Mouse (Mus musculus): ENCODE results near the gene Eef1a2. TPM values are rescaled to one million over a fixed set of nuclear protein-coding genes. Genes with fewer than 3 reads are reported as not detected.

Eef1a2 gene
- polyA plus RNA-seq, 1 experiment from 2014 or later: 0.16 TPM

DNA sequence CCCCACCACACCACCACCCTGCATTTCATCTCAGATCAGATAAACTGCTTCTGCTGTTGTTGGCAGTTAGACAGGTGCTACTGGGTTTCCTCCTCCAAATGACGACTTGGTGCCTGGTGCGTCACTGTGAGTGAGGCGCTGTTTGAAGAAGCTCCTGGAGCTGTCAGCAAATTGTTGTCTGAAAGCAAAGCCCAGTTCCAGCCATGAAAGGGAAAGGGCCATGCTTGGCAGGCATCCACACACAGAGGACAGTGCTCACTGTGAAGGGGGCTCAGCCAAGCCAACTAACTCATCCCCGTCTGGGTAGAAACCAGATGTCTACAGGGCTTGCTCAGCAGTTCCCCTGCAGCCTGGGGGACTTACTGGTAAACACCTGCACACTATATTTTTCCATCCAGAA lies 27.9 kb downstream of the Eef1a2 start:
- H3K4me2 ChIP-seq (ENCODE audit: low read depth, low read length): no peak overlapping the region
- 51% methylated on average over 4 of the region's 4 CpGs for WGBS
- no peak for ATAC-seq (ENCODE audit: low read depth)
- no peaks in the 10 kb centered on the region for H3K36me3 ChIP-seq (ENCODE audit: control insufficient read depth, insufficient read depth, low read length)
- H3K4me3 ChIP-seq (ENCODE audit: low read length): no peak overlapping the region
- H3K9ac ChIP-seq (ENCODE audit: low read length): no peak overlapping the region
- H3K9me3 ChIP-seq (ENCODE audit: control insufficient read depth, low read length): no peaks in the 10 kb centered on the region
- H3K27me3 ChIP-seq (ENCODE audit: control insufficient read depth, insufficient read depth, low read depth, low read length): peaks cover 10% of the 10 kb centered on the region
- no peak overlapping the region for H3K27ac ChIP-seq (ENCODE audit: low read length)
- H3K4me1 ChIP-seq (replicated peaks; ENCODE audit: control insufficient read depth, insufficient read depth, low read length): no peaks in the 10 kb centered on the region

DNA sequence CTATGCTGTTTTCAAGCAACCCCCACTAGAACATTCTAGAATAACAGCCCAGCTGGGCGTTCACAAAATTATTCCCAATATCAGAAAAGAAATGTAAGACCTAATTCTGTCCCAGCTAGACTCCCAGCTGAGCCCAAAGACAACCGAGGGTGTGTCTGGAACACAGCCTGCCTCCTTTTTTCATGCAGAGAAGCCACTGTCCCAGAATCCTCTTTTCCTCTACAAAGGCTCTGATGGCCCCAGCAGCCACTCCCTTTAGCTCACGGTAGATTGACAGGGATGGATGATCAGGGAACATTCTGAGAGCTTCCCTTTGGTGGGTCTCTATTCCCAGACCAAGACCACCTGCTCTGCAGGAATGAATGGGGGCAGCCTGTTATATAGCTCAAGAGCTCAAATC lies 29.0 kb downstream of the Eef1a2 start:
- no peak for ATAC-seq (ENCODE audit: low read depth)
- WGBS: 39% methylated on average over 3 of the region's 3 CpGs
- no peak overlapping the region for H3K4me2 ChIP-seq (ENCODE audit: low read depth, low read length)
- no peaks in the 10 kb centered on the region for H3K36me3 ChIP-seq (ENCODE audit: control insufficient read depth, insufficient read depth, low read length)
- H3K27ac ChIP-seq (ENCODE audit: low read length): no peak overlapping the region
- H3K27me3 ChIP-seq (ENCODE audit: control insufficient read depth, insufficient read depth, low read depth, low read length): peaks cover under 1% of the 10 kb centered on the region; the same call in 1 of the 2 replicates
- H3K4me1 ChIP-seq (replicated peaks; ENCODE audit: control insufficient read depth, insufficient read depth, low read length): no peaks in the 10 kb centered on the region
- H3K9me3 ChIP-seq (ENCODE audit: control insufficient read depth, low read length): no peaks in the 10 kb centered on the region
- H3K4me3 ChIP-seq (ENCODE audit: low read length): no peak overlapping the region
- no peak overlapping the region for H3K9ac ChIP-seq (ENCODE audit: low read length)

DNA sequence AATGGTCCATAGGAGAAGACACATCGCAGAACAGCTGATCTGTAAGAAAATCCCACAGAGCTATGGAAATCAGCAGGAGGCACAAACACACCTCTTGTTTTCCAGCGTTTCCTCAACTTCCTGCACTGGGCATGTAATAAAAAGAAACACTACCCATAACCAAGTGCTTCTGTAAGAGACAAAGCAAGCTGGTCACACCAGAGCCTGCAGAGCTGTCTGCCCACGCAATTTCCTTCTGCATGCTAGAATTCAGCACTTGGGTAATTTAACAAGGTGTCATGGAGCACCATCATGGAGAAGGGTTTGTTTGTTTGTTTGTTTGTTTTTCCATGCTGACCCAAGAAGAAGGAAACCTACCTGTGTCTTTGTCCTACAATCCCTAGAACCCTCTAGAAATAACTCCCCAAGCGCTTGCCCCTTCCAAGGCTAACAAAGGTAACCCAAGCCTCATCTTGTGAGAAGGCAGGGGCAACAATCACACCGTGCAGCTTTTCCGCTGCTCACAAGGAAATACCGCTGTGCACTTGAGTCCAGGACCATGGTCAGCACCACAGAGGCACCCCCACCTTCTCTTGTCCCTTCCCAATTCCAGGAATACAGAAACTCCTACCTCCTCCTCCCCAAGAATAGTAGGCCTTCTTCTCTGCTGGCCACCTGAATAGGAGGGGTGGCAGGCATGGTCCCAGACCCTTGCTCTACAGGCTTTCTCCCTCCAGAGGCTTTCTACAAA lies 30.9 kb downstream of the Eef1a2 start:
- 36% methylated on average over 7 of the region's 7 CpGs for WGBS
- H3K27me3 ChIP-seq (ENCODE audit: control insufficient read depth, insufficient read depth, low read depth, low read length): no peaks in the 10 kb centered on the region
- no peaks in the 10 kb centered on the region for H3K4me1 ChIP-seq (replicated peaks; ENCODE audit: control insufficient read depth, insufficient read depth, low read length)
- H3K9ac ChIP-seq (ENCODE audit: low read length): no peak overlapping the region
- no peaks in the 10 kb centered on the region for H3K36me3 ChIP-seq (ENCODE audit: control insufficient read depth, insufficient read depth, low read length)
- no peak overlapping the region for H3K27ac ChIP-seq (ENCODE audit: low read length)
- no peak for ATAC-seq (ENCODE audit: low read depth)
- H3K4me3 ChIP-seq (ENCODE audit: low read length): no peak overlapping the region
- no peak overlapping the region for H3K4me2 ChIP-seq (ENCODE audit: low read depth, low read length)
- H3K9me3 ChIP-seq (ENCODE audit: control insufficient read depth, low read length): no peaks in the 10 kb centered on the region

DNA sequence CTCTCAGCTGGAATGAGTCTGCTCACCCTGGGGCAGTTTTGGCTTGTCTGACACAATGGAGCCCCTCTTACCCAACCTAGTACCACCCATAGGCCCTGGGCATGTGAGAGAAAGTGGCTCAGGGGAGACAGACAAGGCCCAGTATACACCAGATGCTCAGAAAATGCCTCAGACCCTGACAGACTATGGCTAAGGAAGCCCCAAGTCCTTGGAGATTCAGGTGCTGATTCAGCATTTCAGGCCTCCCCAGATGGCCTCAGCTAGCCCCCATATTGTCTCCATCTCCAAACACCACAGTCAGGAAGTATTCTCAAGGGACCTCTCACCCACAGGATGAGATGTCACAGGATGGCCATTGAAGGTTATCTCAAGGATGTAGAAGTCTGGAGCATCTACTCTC lies 34.2 kb downstream of the Eef1a2 start:
- no peak for ATAC-seq (ENCODE audit: low read depth)

DNA sequence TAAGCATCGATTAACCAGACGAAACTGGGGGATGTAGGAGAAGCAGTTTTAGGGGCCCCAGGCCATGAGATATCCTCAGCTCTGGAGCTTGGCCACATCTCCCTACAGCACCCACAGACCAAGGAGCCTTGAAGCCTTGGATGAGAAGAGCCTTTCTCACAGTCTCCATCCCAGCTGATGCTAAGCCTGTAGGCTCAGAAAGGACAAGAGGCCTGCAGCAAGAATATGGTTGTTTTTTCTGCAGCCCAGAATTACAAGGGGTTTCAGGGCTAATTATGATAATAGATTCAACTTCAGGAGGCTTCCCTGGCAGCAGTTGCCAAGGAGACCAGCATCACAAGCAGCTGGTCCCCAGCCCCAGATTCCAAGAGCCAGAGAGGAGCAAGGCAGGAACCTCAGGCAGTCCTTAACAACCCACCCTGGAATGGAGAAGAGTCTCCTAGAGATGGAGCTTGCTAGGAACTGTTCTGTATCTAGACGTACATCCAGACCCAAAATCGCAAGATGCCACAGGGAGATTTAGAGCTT lies 35.8 kb downstream of the Eef1a2 start:
- H3K4me3 ChIP-seq (ENCODE audit: low read length): no peak overlapping the region
- 75% methylated on average over 4 of the region's 4 CpGs for WGBS
- no peaks in the 10 kb centered on the region for H3K9me3 ChIP-seq (ENCODE audit: control insufficient read depth, low read length)
- no peak overlapping the region for H3K9ac ChIP-seq (ENCODE audit: low read length)
- no peak overlapping the region for H3K27ac ChIP-seq (ENCODE audit: low read length)
- H3K4me1 ChIP-seq (replicated peaks; ENCODE audit: control insufficient read depth, insufficient read depth, low read length): no peaks in the 10 kb centered on the region
- no peak overlapping the region for H3K4me2 ChIP-seq (ENCODE audit: low read depth, low read length)
- ATAC-seq (ENCODE audit: low read depth): no peak
- no peaks in the 10 kb centered on the region for H3K36me3 ChIP-seq (ENCODE audit: control insufficient read depth, insufficient read depth, low read length)
- no peaks in the 10 kb centered on the region for H3K27me3 ChIP-seq (ENCODE audit: control insufficient read depth, insufficient read depth, low read depth, low read length)

More for the DNA sequence above, 34.2 kb downstream of the Eef1a2 start:
- H3K4me3 ChIP-seq (ENCODE audit: low read length): no peak overlapping the region
- no peaks in the 10 kb centered on the region for H3K36me3 ChIP-seq (ENCODE audit: control insufficient read depth, insufficient read depth, low read length)
- H3K4me1 ChIP-seq (replicated peaks; ENCODE audit: control insufficient read depth, insufficient read depth, low read length): no peaks in the 10 kb centered on the region
- H3K9me3 ChIP-seq (ENCODE audit: control insufficient read depth, low read length): no peaks in the 10 kb centered on the region
- no peak overlapping the region for H3K27ac ChIP-seq (ENCODE audit: low read length)
- no peak overlapping the region for H3K9ac ChIP-seq (ENCODE audit: low read length)
- H3K4me2 ChIP-seq (ENCODE audit: low read depth, low read length): no peak overlapping the region
- no peaks in the 10 kb centered on the region for H3K27me3 ChIP-seq (ENCODE audit: control insufficient read depth, insufficient read depth, low read depth, low read length)

DNA sequence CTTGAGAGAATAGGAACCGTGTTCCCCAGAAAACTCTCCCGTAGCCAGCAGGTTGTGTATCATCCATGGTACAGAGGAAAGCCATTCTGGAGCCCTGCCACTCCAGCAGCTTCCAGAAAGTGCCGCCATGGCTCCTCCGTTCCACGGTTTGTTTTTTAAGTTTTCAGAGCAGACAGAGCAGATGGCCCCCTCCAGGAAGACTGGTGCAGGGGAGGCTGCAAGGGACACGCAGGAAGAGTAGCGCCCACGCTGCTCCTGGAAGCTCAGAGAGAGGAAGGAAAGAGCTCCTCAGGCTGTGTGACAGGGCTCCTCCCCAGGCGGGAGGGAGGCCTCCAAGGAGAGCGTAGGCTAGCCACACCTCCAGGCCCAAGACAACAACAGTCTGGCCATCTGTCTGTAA lies 36.9 kb downstream of the Eef1a2 start:
- Histone ChIP-seq H3K27me3 (ENCODE audit: control insufficient read depth, insufficient read depth, low read depth, low read length) (no peaks in the 10 kb centered on the region), H3K4me3 (ENCODE audit: low read length) (no peak overlapping the region), H3K9ac (ENCODE audit: low read length) (no peak overlapping the region), H3K4me1 (replicated peaks; ENCODE audit: control insufficient read depth, insufficient read depth, low read length) (no peaks in the 10 kb centered on the region), H3K9me3 (ENCODE audit: control insufficient read depth, low read length) (no peaks in the 10 kb centered on the region), H3K36me3 (ENCODE audit: control insufficient read depth, insufficient read depth, low read length) (no peaks in the 10 kb centered on the region), H3K27ac (ENCODE audit: low read length) (no peak overlapping the region), H3K4me2 (ENCODE audit: low read depth, low read length) (no peak overlapping the region)
- ATAC-seq (ENCODE audit: low read depth): no peak
- WGBS: 19% methylated on average over 10 of the region's 10 CpGs

DNA sequence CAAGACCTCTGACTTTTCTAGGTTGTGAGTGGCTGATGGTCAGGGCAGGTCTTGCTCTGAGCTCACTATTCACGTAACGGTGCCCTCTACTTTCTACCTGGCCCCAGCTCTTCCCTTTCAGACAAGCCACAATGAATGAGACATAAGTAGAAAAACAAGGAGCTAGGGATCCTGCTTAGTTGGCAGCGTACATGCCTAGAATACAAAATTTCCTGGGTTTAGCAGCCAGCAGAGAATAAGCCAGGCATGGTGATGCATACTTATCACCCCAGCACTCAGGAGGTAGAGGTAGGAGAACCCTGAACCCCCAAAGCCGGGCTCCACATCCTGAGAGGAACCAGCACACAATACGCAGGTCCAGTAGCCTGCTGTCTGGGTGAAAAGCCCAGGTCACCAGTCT lies 40.4 kb downstream of the Eef1a2 start:
- ATAC-seq (ENCODE audit: low read depth): no peak
- no peak overlapping the region for H3K4me3 ChIP-seq (ENCODE audit: low read length)
- no peaks in the 10 kb centered on the region for H3K4me1 ChIP-seq (replicated peaks; ENCODE audit: control insufficient read depth, insufficient read depth, low read length)
- H3K27me3 ChIP-seq (ENCODE audit: control insufficient read depth, insufficient read depth, low read depth, low read length): no peaks in the 10 kb centered on the region
- H3K27ac ChIP-seq (ENCODE audit: low read length): no peak overlapping the region
- no peaks in the 10 kb centered on the region for H3K36me3 ChIP-seq (ENCODE audit: control insufficient read depth, insufficient read depth, low read length)
- H3K9ac ChIP-seq (ENCODE audit: low read length): no peak overlapping the region
- H3K4me2 ChIP-seq (ENCODE audit: low read depth, low read length): no peak overlapping the region
- H3K9me3 ChIP-seq (ENCODE audit: control insufficient read depth, low read length): no peaks in the 10 kb centered on the region
- WGBS: 76% methylated on average over 5 of the region's 5 CpGs

DNA sequence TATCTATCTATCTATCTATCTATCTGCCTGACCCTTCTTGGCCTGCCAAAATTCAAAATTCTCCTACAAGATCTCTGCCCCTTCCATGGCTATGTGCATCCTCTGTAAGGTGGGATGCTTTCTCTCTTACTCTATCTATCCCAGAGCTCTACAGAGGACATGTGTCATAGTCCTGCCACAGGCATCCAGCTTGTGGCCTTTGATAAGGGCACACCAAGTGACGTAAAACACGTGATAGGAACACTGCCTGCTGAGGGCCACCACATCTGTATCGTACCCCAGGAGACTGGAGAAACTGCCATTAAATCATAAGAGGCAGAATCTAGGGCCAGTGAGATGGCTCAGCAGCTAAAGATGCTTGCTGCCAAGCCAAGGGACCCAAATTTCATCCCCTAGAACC lies 41.4 kb downstream of the Eef1a2 start:
- WGBS: 62% methylated on average over 3 of the region's 3 CpGs
- Histone ChIP-seq H3K4me1 (replicated peaks; ENCODE audit: control insufficient read depth, insufficient read depth, low read length) (no peaks in the 10 kb centered on the region), H3K9ac (ENCODE audit: low read length) (no peak overlapping the region), H3K27ac (ENCODE audit: low read length) (no peak overlapping the region), H3K4me3 (ENCODE audit: low read length) (no peak overlapping the region), H3K4me2 (ENCODE audit: low read depth, low read length) (no peak overlapping the region), H3K9me3 (ENCODE audit: control insufficient read depth, low read length) (no peaks in the 10 kb centered on the region), H3K27me3 (ENCODE audit: control insufficient read depth, insufficient read depth, low read depth, low read length) (no peaks in the 10 kb centered on the region), H3K36me3 (ENCODE audit: control insufficient read depth, insufficient read depth, low read length) (no peaks in the 10 kb centered on the region)
- ATAC-seq (ENCODE audit: low read depth): no peak

DNA sequence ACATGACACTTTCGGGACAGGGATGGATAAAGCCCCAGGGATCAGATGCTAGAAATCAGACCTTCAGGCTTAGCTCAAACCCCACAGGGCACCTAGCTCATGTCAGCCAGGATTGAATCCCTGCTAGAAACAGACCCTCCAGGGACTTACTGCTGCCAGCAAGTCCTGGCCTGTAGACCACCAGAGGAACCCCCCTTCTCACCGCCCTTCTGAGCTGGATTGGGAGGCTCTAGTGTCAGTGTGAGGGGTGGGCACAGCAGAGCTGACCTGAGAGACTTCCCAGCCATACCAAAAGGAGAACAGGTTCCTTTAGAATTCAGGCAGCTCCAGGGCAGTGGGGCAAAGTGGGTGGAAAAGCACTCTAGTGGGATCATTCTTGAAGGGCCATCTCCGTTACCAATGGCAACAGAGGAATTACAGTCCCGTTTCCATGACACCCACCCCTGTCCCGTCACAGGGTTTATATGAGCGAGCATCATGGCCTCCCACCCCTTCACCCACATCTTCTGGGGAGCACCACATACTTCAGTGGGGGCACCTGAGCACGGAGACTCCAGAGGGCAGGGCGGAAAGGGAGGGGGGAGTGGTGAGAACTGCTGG lies 43.0 kb downstream of the Eef1a2 start:
- no peaks in the 10 kb centered on the region for H3K27me3 ChIP-seq (ENCODE audit: control insufficient read depth, insufficient read depth, low read depth, low read length)
- no peak overlapping the region for H3K4me2 ChIP-seq (ENCODE audit: low read depth, low read length)
- H3K36me3 ChIP-seq (ENCODE audit: control insufficient read depth, insufficient read depth, low read length): no peaks in the 10 kb centered on the region
- H3K4me3 ChIP-seq (ENCODE audit: low read length): no peak overlapping the region
- H3K27ac ChIP-seq (ENCODE audit: low read length): no peak overlapping the region
- no peaks in the 10 kb centered on the region for H3K9me3 ChIP-seq (ENCODE audit: control insufficient read depth, low read length)
- no peak overlapping the region for H3K9ac ChIP-seq (ENCODE audit: low read length)
- 64% methylated on average over 8 of the region's 8 CpGs for WGBS
- no peaks in the 10 kb centered on the region for H3K4me1 ChIP-seq (replicated peaks; ENCODE audit: control insufficient read depth, insufficient read depth, low read length)
- ATAC-seq (ENCODE audit: low read depth): no peak
